ENCODE assay signal across 7 mouse cellular contexts in genomic region chr8:48222429-48222769, GRCm38 (mm10).
DNase-seq lines count a peak whose midpoint lies in the region; ATAC-seq lines count a peak whose summit lies in the region.

No protein-coding gene starts in this region.

- no peaks in the 10 kb centered on the region for H3K36me3 ChIP-seq in intestine, embryonic 15.5 days
- peaks cover 9% of the 10 kb centered on the region for H3K36me3 ChIP-seq in midbrain, embryonic 10.5 days

- intact Hi-C loops in gastrocnemius, postnatal 36 days (cut with DNase I), result loop anchor here (5.0 kb wide), 3 partner anchors 155 to 810 kb away; no protein-coding TSS in a partner anchor
- intact Hi-C loops in left cerebral cortex, postnatal 14 days (cut with DNase I), result loop anchor here (5.0 kb wide), 3 partner anchors 305 to 1485 kb away; partner anchors contain the start of gene Tenm3

- H3K27ac ChIP-seq in intestine, embryonic 15.5 days, result no peak overlapping the region
- H3K27ac ChIP-seq in midbrain, embryonic 10.5 days (replicated peaks), result peak overlapping the region; percentile 72

- H3K4me3 ChIP-seq in intestine, embryonic 15.5 days (replicated peaks), result peak overlapping the region; percentile 36
- peak overlapping the region; percentile 44 for H3K4me3 ChIP-seq in midbrain, embryonic 10.5 days

- no peaks in the 10 kb centered on the region for H3K27me3 ChIP-seq in intestine, embryonic 15.5 days (replicated peaks)
- H3K27me3 ChIP-seq in midbrain, embryonic 10.5 days (ENCODE audit: low read depth, poor library complexity, severe bottlenecking), result peaks cover 38% of the 10 kb centered on the region

- peak; percentile 85 for ATAC-seq in intestine, embryonic 15.5 days

- no peaks in the 10 kb centered on the region for H3K9me3 ChIP-seq in intestine, embryonic 15.5 days
- H3K9me3 ChIP-seq in midbrain, embryonic 10.5 days (replicated peaks), result no peaks in the 10 kb centered on the region

- peak; percentile 94 for DNase-seq in adrenal gland, postnatal 10 days
- DNase-seq in embryo, embryonic 10.5 days (ENCODE audit: low spot score), result peak; percentile 96
- DNase-seq in gastrocnemius, postnatal 36 days, result peak; percentile 80 to 81
- DNase-seq in left cerebral cortex, postnatal 14 days (ENCODE audit: low spot score in 2 of 2), result peak; percentile 89 to 93
- peak; percentile 89 for DNase-seq in midbrain, embryonic 10.5 days (ENCODE audit: low spot score)
- DNase-seq in skeletal muscle tissue, adult 2 months (ENCODE audit: low read depth, low spot score), result peak; percentile 65

- peak overlapping the region; percentile 40 for H3K9ac ChIP-seq in intestine, embryonic 15.5 days

- 9% methylated on average over 11 of the region's 11 CpGs for WGBS in intestine, embryonic 15.5 days
- 15% methylated on average over 11 of the region's 11 CpGs for WGBS in midbrain, embryonic 10.5 days

- H3K4me2 ChIP-seq in intestine, embryonic 15.5 days (replicated peaks), result peak overlapping the region; percentile 80

- 0 out of 2 replicates have a peak, but pooled peaks cover 8% of the 10 kb centered on the region for H3K4me1 ChIP-seq in intestine, embryonic 15.5 days (replicated peaks)
- peaks cover 55% of the 10 kb centered on the region for H3K4me1 ChIP-seq in midbrain, embryonic 10.5 days
